Mouse (Mus musculus) layer of hippocampus, adult 6 months (tissue): Measurements from ENCODE around the gene Socs1. TPM values are rescaled to one million over a fixed set of nuclear protein-coding genes. Genes with fewer than 3 reads are reported as not detected.

Source experiments
- long read RNA-seq, 2 experiments: library from polyadenylated mRNA; unstranded; transcript quantifications; one replicate each; pipeline ENCODE4 v2.0.0; 2019 to 2020
- polyA plus RNA-seq: library from polyadenylated mRNA; unstranded; fragments of <200 nt; fragmentation: Nextera tagmentation; gene quantifications from 2 replicates; pipeline ENCODE4 v1.2.3, GENCODE M21; 2021

The Socs1 gene
- polyA plus RNA-seq = 0.58 and 0.74 TPM in 2 replicates
- long read RNA-seq, experiment 1 = 0 reads
- long read RNA-seq, experiment 2, partial matches to known transcripts = 0 of 4 reads
- long read RNA-seq, experiment 2, other reads (novel, unspliced or antisense) = 1 of 4 reads

DNA sequence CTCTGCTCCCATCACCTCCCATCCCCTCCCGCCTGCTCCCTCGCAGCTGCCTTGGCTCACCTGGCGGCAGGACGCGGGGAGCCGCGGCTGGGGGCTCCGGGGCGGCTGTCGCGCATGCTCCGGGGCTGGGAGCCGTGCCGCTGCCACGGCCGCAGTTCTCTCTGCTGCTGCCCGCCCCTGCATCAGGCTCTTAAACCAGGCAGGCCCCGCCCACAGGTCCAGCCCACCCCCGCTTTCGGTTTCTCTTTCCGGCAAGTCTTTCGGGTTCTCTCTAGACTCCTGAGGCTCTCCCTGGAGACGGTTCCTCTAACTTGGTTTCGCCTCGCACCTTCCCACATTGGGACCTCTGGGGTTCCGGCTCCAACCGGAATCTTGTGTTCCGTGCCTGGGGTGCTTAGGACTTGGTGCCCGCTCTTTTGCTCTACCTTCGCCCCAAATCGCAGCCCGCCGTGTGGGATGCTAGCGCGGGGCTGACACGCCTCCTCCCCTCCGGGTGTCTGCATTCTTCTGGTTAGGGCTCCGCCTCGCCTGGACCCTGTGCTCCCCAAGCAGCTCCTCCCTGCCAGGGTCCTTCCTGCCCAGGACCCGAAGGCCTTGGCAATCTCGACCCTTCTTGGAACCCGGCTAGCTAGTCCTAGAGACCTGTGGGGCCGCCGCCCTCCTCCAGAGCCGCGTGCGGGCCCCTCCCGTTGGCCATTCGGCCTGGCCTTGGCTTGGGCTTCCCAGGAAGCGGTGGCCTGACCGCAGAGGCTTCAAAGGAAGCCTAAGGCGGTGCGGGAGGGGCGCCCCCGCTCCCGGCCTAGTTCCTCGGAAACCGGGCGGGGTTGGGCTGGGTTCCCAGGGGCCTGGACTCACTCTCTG is at the start of gene Socs1:
TSS of gene Socs1 (minus strand) at position 166 of the 861 bp plus-strand sequence.

GRCm38 (mm10) chr16:10812865-10813371 is 27.6 kb upstream of the Socs1 start, which contains the start of gene Gm11172:
TSS of gene Gm11172 (plus strand) at chr16:10812915.

GRCm38 (mm10) chr16:10805789-10806527 is 20.6 kb upstream of the Socs1 start, which contains the start of gene Prm1:
TSS of gene Prm1 (minus strand) at chr16:10805839.

DNA sequence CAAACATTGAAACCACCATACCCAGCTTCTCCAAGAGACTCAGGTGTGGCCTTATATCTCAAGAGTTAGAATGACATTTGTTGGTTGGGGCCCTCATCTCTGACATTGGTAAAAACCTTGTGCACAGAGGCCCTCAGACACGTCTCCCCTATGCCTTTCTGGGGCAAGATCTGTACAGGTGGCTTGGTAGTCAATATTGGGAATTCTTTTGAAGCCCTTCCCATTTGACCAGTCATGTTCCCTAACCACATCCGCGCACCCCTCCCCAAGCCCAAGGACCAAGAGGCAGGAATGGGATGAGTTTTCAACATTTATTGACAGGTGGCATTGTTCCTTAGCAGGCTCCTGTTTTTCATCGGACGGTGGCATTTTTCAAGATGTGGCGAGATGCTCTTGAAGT is 10.7 kb upstream of the Socs1 start, which contains the start of gene Prm2:
TSS of gene Prm2 (minus strand) at position 101 of the 400 bp plus-strand sequence.

GRCm38 (mm10) chr16:10790702-10791101 is 5.4 kb upstream of the Socs1 start, which contains the start of gene Prm3:
TSS of gene Prm3 (minus strand) at chr16:10790914.

DNA sequence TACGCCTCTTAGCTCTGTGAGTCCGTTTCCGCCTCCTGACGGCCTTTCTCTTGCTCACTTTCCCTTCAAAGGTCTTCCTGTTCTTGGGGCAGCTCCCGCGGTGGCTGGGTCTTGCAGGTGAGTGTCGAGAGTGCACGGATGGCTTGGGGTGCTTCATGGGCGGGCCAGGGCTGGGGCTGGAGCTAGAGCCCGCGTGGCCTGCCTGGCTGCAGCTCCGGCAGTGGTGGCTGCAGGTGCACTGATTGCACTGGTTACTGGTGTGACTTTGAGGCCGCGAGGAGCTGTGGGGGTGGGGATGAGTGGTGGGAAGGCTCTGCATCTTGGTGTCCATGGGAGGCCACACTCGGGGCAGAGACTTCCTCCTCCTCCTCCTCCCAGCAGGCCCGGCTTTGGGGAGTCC is 2.9 kb upstream of the Socs1 start, which contains the start of gene Tnp2:
TSS of gene Tnp2 (minus strand) at position 390 of the 400 bp plus-strand sequence.

Other genes starting within 250 kb of the Socs1 start
- gene Dexi, start 242.5 kb downstream of the Socs1 start, polyA plus RNA-seq = 8.4 and 8.9 TPM in 2 replicates
- 28.5 and 29.0 TPM in 2 replicates for gene Clec16a, start 240.2 kb downstream of the Socs1 start, polyA plus RNA-seq
- gene Tnp2, start 3.1 kb upstream of the Socs1 start, polyA plus RNA-seq = not detected in 2 replicates
- not detected in 2 replicates for gene Prm3, start 5.4 kb upstream of the Socs1 start, polyA plus RNA-seq
- not detected in 2 replicates for gene Prm2, start 10.6 kb upstream of the Socs1 start, polyA plus RNA-seq
- not detected in 2 replicates for gene Prm1, start 20.3 kb upstream of the Socs1 start, polyA plus RNA-seq
- gene Gm11172, start 27.4 kb upstream of the Socs1 start, polyA plus RNA-seq = not detected in 2 replicates
- 0.06 and 0.08 TPM in 2 replicates for gene Rmi2, start 49.5 kb upstream of the Socs1 start, polyA plus RNA-seq